Comparison of ENCODE assay signal across 8 mouse cellular contexts in genomic region chr16:74410125-74410524, GRCm38 (mm10). TPM values are rescaled to one million over a fixed set of nuclear protein-coding genes. Genes with fewer than 3 reads are reported as not detected.
A peak's percentile ranks its signal among the peaks of the same experiment; 100 is the strongest.
DNase-seq lines count a peak whose midpoint lies in the region; ATAC-seq and TF ChIP-seq lines count a peak whose summit lies in the region.

No protein-coding gene starts in this region.

- H3K4me3 ChIP-seq in neural tube, embryonic 11.5 days (ENCODE audit: low read depth, low read length) = peak overlapping the region; percentile 48
- peak overlapping the region; percentile 69 for H3K4me3 ChIP-seq in limb, embryonic 15.5 days
- H3K4me3 ChIP-seq in olfactory bulb, adult 2 months (ENCODE audit: insufficient read depth, low read depth, low read length) = peak overlapping the region; percentile 86

- H3K36me3 ChIP-seq in neural tube, embryonic 11.5 days (ENCODE audit: control insufficient read depth, insufficient read depth, low read length) = no peaks in the 10 kb centered on the region
- no peaks in the 10 kb centered on the region for H3K36me3 ChIP-seq in limb, embryonic 15.5 days

- H3K9ac ChIP-seq in neural tube, embryonic 11.5 days (ENCODE audit: low read length) = no peak overlapping the region; the same call in 1 of the 2 replicates
- H3K9ac ChIP-seq in limb, embryonic 15.5 days = peak overlapping the region; percentile 39

- TF ChIP-seq POLR2A in olfactory bulb, adult 2 months (IDR thresholded peaks at IDR 0.05; ENCODE audit: insufficient read depth, low read depth, low read length) = no peak

- no peak for TF ChIP-seq CTCF in olfactory bulb, adult 2 months (IDR thresholded peaks at IDR 0.05; ENCODE audit: insufficient read depth, low read depth, low read length)

- no peak for ATAC-seq in neural tube, embryonic 11.5 days (ENCODE audit: insufficient read depth, low FRiP score, low TSS enrichment)
- ATAC-seq in limb, embryonic 15.5 days (ENCODE audit: insufficient number of reproducible peaks, low FRiP score, low TSS enrichment, low read depth) = no peak

- peak overlapping the region; percentile 77 for H3K4me2 ChIP-seq in neural tube, embryonic 11.5 days (ENCODE audit: low read depth)
- peak overlapping the region; percentile 89 for H3K4me2 ChIP-seq in limb, embryonic 15.5 days

- peaks cover 3% of the 10 kb centered on the region; the same call in 1 of the 2 replicates for H3K4me1 ChIP-seq in neural tube, embryonic 11.5 days (ENCODE audit: control insufficient read depth, insufficient read depth, low read length)
- H3K4me1 ChIP-seq in limb, embryonic 15.5 days = peaks cover 5% of the 10 kb centered on the region; the same call in 1 of the 2 replicates
- no peaks in the 10 kb centered on the region for H3K4me1 ChIP-seq in olfactory bulb, adult 2 months (ENCODE audit: control insufficient read depth, insufficient read depth, low read length)

- peak; percentile 77 to 79 for DNase-seq in cerebellum, postnatal 10 days
- no peak for DNase-seq in cerebellum, adult 9-10 months
- DNase-seq in neural tube, embryonic 11.5 days (ENCODE audit: low spot score) = no peak
- no peak for DNase-seq in neural tube, embryonic 10.5 days (ENCODE audit: extremely low spot score, low spot score)
- no peak for DNase-seq in ovary, postnatal 14 days (ENCODE audit: low spot score)
- DNase-seq in ovary, adult 18-20 months (ENCODE audit: low spot score) = no peak

- H3K27ac ChIP-seq in neural tube, embryonic 11.5 days (ENCODE audit: low read depth, low read length) = no peak overlapping the region
- no peak overlapping the region for H3K27ac ChIP-seq in limb, embryonic 15.5 days
- H3K27ac ChIP-seq in olfactory bulb, adult 2 months (ENCODE audit: insufficient read depth, low read depth, low read length) = peak overlapping the region; percentile 83; the same call in 1 of the 2 replicates

- H3K27me3 ChIP-seq in neural tube, embryonic 11.5 days (ENCODE audit: control insufficient read depth, insufficient read depth, low read length) = peaks cover 5% of the 10 kb centered on the region; the same call in 1 of the 2 replicates
- H3K27me3 ChIP-seq in limb, embryonic 15.5 days = no peaks in the 10 kb centered on the region

- no peaks in the 10 kb centered on the region for H3K9me3 ChIP-seq in neural tube, embryonic 11.5 days (ENCODE audit: control insufficient read depth, low read length)
- H3K9me3 ChIP-seq in limb, embryonic 15.5 days = no peaks in the 10 kb centered on the region

- 21% methylated on average over 6 of the region's 6 CpGs for WGBS in neural tube, embryonic 11.5 days
- WGBS in limb, embryonic 15.5 days = 14% methylated on average over 6 of the region's 6 CpGs
- WGBS in olfactory bulb, adult 2 months = 7% methylated on average over 6 of the region's 6 CpGs

RNA-seq across cellular contexts. Expression of gene Robo2, which starts 1.5 kb away (rescaled TPM):
- polyA plus RNA-seq in neural tube, embryonic 11.5 days (2014; fragmentation: Nextera tagmentation; extraction: Ambion mirVana) = 32.0 and 34.4 TPM in 2 replicates
- 57.4 and 60.7 TPM in 2 replicates for polyA plus RNA-seq in limb, embryonic 15.5 days (2015; fragmentation: Nextera tagmentation; extraction: Ambion mirVana)
- 51.4 and 77.5 TPM in 2 replicates for polyA plus RNA-seq in olfactory bulb, adult 2 months (2012; ENCODE audit: insufficient read depth, insufficient read length, low replicate concordance, missing spikeins)

Comparison
In these comparisons a context has a peak if more than half of its experiments do, and no peak if none do; other contexts are left out.
1. DNase-seq: peak in cerebellum, postnatal 10 days (2 of 2); none in cerebellum, adult 9-10 months (single experiment), neural tube, embryonic 11.5 days (single experiment), neural tube, embryonic 10.5 days (single experiment), ovary, postnatal 14 days (single experiment) and ovary, adult 18-20 months (single experiment).
2. Peak in every context shown above with its lines, with median percentiles within 50 percentile points of each other: H3K4me3 ChIP-seq.